Mouse (Mus musculus): ENCODE results near the gene Agpat2. TPM values are rescaled to one million over a fixed set of nuclear protein-coding genes. Genes with fewer than 3 reads are reported as not detected.

Agpat2 gene
- polyA plus RNA-seq, 1 experiment from 2014 or later = 4.0 TPM

- Histone ChIP-seq H3K27me3 (ENCODE audit: control insufficient read depth, insufficient read depth, low read depth, low read length) (no peaks in the 10 kb centered on the region), H3K4me3 (ENCODE audit: low read depth, low read length) (no peak overlapping the region), H3K27ac (ENCODE audit: low read length) (no peak overlapping the region), H3K9me3 (replicated peaks; ENCODE audit: control insufficient read depth, low read length, poor library complexity, severe bottlenecking) (no peaks in the 10 kb centered on the region), H3K36me3 (ENCODE audit: control insufficient read depth, insufficient read depth, low read length) (no peaks in the 10 kb centered on the region), H3K9ac (ENCODE audit: low read depth, low read length) (no peak overlapping the region), H3K4me2 (ENCODE audit: low read length) (no peak overlapping the region), H3K4me1 (ENCODE audit: control insufficient read depth, insufficient read depth, low read length) (no peaks in the 10 kb centered on the region)
- ATAC-seq = no peak
- 96% methylated on average over 7 of the region's 7 CpGs for WGBS
These were observed 9.7 kb downstream of the Agpat2 start for GRCm38 (mm10) chr2:26594461-26594933.

GRCm38 (mm10) chr2:26594022-26594346 is 10.2 kb downstream of the Agpat2 start:
- Histone ChIP-seq H3K9ac (ENCODE audit: low read depth, low read length) (no peak overlapping the region), H3K9me3 (replicated peaks; ENCODE audit: control insufficient read depth, low read length, poor library complexity, severe bottlenecking) (no peaks in the 10 kb centered on the region), H3K4me1 (ENCODE audit: control insufficient read depth, insufficient read depth, low read length) (no peaks in the 10 kb centered on the region), H3K27me3 (ENCODE audit: control insufficient read depth, insufficient read depth, low read depth, low read length) (no peaks in the 10 kb centered on the region), H3K4me2 (ENCODE audit: low read length) (no peak overlapping the region), H3K27ac (ENCODE audit: low read length) (no peak overlapping the region), H3K4me3 (ENCODE audit: low read depth, low read length) (no peak overlapping the region), H3K36me3 (ENCODE audit: control insufficient read depth, insufficient read depth, low read length) (no peaks in the 10 kb centered on the region)
- no peak for ATAC-seq
- WGBS = 70% methylated on average over 9 of the region's 9 CpGs

GRCm38 (mm10) chr2:26593211-26594021 is 10.8 kb downstream of the Agpat2 start:
- no peak for ATAC-seq
- H3K4me3 ChIP-seq (ENCODE audit: low read depth, low read length) = no peak overlapping the region
- no peaks in the 10 kb centered on the region for H3K9me3 ChIP-seq (replicated peaks; ENCODE audit: control insufficient read depth, low read length, poor library complexity, severe bottlenecking)
- no peak overlapping the region for H3K27ac ChIP-seq (ENCODE audit: low read length)
- no peaks in the 10 kb centered on the region for H3K36me3 ChIP-seq (ENCODE audit: control insufficient read depth, insufficient read depth, low read length)
- no peaks in the 10 kb centered on the region for H3K4me1 ChIP-seq (ENCODE audit: control insufficient read depth, insufficient read depth, low read length)
- H3K9ac ChIP-seq (ENCODE audit: low read depth, low read length) = no peak overlapping the region
- no peaks in the 10 kb centered on the region for H3K27me3 ChIP-seq (ENCODE audit: control insufficient read depth, insufficient read depth, low read depth, low read length)
- 81% methylated on average over 9 of the region's 9 CpGs for WGBS
- H3K4me2 ChIP-seq (ENCODE audit: low read length) = no peak overlapping the region

DNA sequence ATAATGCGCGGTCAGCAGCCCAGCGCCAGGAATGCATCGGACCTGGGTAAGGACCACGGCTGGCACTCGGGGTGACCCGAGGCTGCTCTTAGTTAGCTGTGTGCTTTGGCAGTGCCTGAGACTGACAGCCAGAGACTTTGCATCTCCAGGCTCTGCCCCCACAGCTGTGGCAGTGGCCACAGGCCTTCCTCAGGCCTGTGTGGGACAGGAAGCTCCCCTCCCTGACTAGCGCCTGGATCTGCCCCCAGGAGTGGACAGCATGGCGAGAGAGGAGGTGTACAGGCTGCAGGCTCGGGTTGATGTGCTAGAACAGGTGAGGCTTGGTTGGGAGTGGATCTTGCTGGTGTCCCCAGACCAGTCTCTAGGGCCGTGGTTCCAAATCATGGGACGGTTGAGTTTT is 12.8 kb downstream of the Agpat2 start:
- H3K4me1 ChIP-seq (ENCODE audit: control insufficient read depth, insufficient read depth, low read length) = peaks cover 4% of the 10 kb centered on the region
- no peak overlapping the region for H3K4me3 ChIP-seq (ENCODE audit: low read depth, low read length)
- no peaks in the 10 kb centered on the region for H3K36me3 ChIP-seq (ENCODE audit: control insufficient read depth, insufficient read depth, low read length)
- no peak for ATAC-seq
- H3K9ac ChIP-seq (ENCODE audit: low read depth, low read length) = no peak overlapping the region
- WGBS = 91% methylated on average over 12 of the region's 12 CpGs
- no peak overlapping the region for H3K27ac ChIP-seq (ENCODE audit: low read length)
- H3K4me2 ChIP-seq (ENCODE audit: low read length) = no peak overlapping the region
- H3K27me3 ChIP-seq (ENCODE audit: control insufficient read depth, insufficient read depth, low read depth, low read length) = no peaks in the 10 kb centered on the region
- H3K9me3 ChIP-seq (replicated peaks; ENCODE audit: control insufficient read depth, low read length, poor library complexity, severe bottlenecking) = no peaks in the 10 kb centered on the region

GRCm38 (mm10) chr2:26590962-26591361 is 13.3 kb downstream of the Agpat2 start:
- Histone ChIP-seq H3K4me3 (ENCODE audit: low read depth, low read length) (no peak overlapping the region), H3K27me3 (ENCODE audit: control insufficient read depth, insufficient read depth, low read depth, low read length) (no peaks in the 10 kb centered on the region), H3K36me3 (ENCODE audit: control insufficient read depth, insufficient read depth, low read length) (no peaks in the 10 kb centered on the region), H3K4me2 (ENCODE audit: low read length) (no peak overlapping the region), H3K9ac (ENCODE audit: low read depth, low read length) (no peak overlapping the region), H3K9me3 (replicated peaks; ENCODE audit: control insufficient read depth, low read length, poor library complexity, severe bottlenecking) (no peaks in the 10 kb centered on the region), H3K27ac (ENCODE audit: low read length) (no peak overlapping the region), H3K4me1 (ENCODE audit: control insufficient read depth, insufficient read depth, low read length) (peaks cover 8% of the 10 kb centered on the region)
- ATAC-seq = no peak
- 88% methylated on average over 7 of the region's 7 CpGs for WGBS

DNA sequence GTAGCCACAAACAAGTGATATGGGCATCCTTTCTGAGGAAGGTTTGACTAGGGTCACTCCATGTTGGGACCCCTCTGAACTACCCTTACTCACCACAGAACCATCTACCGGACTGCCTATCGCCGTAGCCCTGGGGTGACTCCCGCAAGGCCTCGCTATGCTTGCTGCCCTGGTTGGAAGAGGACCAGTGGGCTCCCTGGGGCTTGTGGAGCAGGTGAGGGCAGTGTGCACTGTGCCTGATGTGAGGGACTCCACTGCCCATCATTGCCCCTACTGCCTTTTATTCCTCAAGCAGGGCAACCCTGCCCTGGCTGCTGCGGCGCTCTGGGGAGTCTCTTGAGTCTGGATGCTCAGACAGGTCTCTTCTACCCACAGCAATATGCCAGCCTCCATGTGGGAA is 13.9 kb downstream of the Agpat2 start:
- no peak overlapping the region for H3K4me2 ChIP-seq (ENCODE audit: low read length)

GRCm38 (mm10) chr2:26589284-26589683 is 14.9 kb downstream of the Agpat2 start:
- H3K27ac ChIP-seq (ENCODE audit: low read length) = no peak overlapping the region
- H3K36me3 ChIP-seq (ENCODE audit: control insufficient read depth, insufficient read depth, low read length) = no peaks in the 10 kb centered on the region
- H3K27me3 ChIP-seq (ENCODE audit: control insufficient read depth, insufficient read depth, low read depth, low read length) = no peaks in the 10 kb centered on the region
- H3K9ac ChIP-seq (ENCODE audit: low read depth, low read length) = no peak overlapping the region
- peaks cover 8% of the 10 kb centered on the region for H3K4me1 ChIP-seq (ENCODE audit: control insufficient read depth, insufficient read depth, low read length)
- H3K4me3 ChIP-seq (ENCODE audit: low read depth, low read length) = no peak overlapping the region
- ATAC-seq = no peak
- H3K9me3 ChIP-seq (replicated peaks; ENCODE audit: control insufficient read depth, low read length, poor library complexity, severe bottlenecking) = no peaks in the 10 kb centered on the region
- WGBS = 94% methylated on average over 10 of the region's 10 CpGs
- H3K4me2 ChIP-seq (ENCODE audit: low read length) = no peak overlapping the region

More for the DNA sequence above, 13.9 kb downstream of the Agpat2 start:
- Histone ChIP-seq H3K9me3 (replicated peaks; ENCODE audit: control insufficient read depth, low read length, poor library complexity, severe bottlenecking) (no peaks in the 10 kb centered on the region), H3K36me3 (ENCODE audit: control insufficient read depth, insufficient read depth, low read length) (no peaks in the 10 kb centered on the region), H3K4me3 (ENCODE audit: low read depth, low read length) (no peak overlapping the region), H3K27ac (ENCODE audit: low read length) (no peak overlapping the region), H3K27me3 (ENCODE audit: control insufficient read depth, insufficient read depth, low read depth, low read length) (no peaks in the 10 kb centered on the region), H3K4me1 (ENCODE audit: control insufficient read depth, insufficient read depth, low read length) (peaks cover 8% of the 10 kb centered on the region), H3K9ac (ENCODE audit: low read depth, low read length) (no peak overlapping the region)
- 88% methylated on average over 7 of the region's 7 CpGs for WGBS
- ATAC-seq = no peak

DNA sequence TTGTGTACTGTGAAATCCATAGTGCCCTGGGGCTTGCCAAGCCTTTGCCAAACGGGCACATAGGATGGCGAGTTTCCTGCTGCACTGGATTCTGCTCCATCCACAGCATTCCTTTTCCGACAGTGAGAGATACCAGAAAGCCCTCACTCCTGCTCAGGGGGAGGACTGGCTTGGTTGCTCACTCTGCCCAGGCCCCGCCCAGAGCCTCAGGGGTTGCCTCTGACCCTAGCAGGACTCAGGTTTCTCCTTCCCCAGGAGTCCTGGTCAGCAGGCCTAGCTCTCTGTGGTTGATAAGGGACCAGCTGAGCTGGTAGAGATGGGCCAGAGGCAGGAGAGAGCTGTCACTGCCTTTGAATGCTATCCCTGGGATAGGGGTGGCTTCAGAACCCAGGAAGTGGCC is 15.6 kb downstream of the Agpat2 start:
- Histone ChIP-seq H3K36me3 (ENCODE audit: control insufficient read depth, insufficient read depth, low read length) (no peaks in the 10 kb centered on the region), H3K27me3 (ENCODE audit: control insufficient read depth, insufficient read depth, low read depth, low read length) (no peaks in the 10 kb centered on the region), H3K4me1 (ENCODE audit: control insufficient read depth, insufficient read depth, low read length) (peaks cover 8% of the 10 kb centered on the region), H3K27ac (ENCODE audit: low read length) (no peak overlapping the region), H3K4me3 (ENCODE audit: low read depth, low read length) (no peak overlapping the region), H3K9me3 (replicated peaks; ENCODE audit: control insufficient read depth, low read length, poor library complexity, severe bottlenecking) (no peaks in the 10 kb centered on the region), H3K9ac (ENCODE audit: low read depth, low read length) (0 out of 2 replicates have a peak overlapping the region, but pooled peaks have one; percentile 20), H3K4me2 (ENCODE audit: low read length) (no peak overlapping the region)
- WGBS = 54% methylated on average over 4 of the region's 4 CpGs
- ATAC-seq = no peak

DNA sequence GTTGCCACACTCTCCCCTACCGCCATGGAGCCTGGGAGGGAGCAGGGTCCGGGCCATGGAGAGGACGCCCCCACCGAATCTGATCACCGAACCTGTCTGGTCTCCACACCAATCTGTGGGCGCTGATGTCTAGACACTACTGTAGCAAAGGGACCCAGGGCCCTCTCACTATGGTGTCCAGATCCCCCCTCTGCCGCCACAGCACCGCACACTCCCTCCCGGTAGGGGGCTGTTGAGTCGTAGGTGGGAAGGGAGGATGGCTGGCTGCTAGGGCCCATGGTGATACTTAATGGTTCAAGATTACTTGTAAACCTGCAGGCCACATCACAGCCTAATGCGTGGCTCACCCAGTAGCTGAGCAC is 17.2 kb downstream of the Agpat2 start:
- H3K4me1 ChIP-seq (ENCODE audit: control insufficient read depth, insufficient read depth, low read length) = peaks cover 8% of the 10 kb centered on the region
- H3K4me2 ChIP-seq (ENCODE audit: low read length) = peak overlapping the region; percentile 83
- H3K27me3 ChIP-seq (ENCODE audit: control insufficient read depth, insufficient read depth, low read depth, low read length) = no peaks in the 10 kb centered on the region
- peak overlapping the region; percentile 64 for H3K4me3 ChIP-seq (ENCODE audit: low read depth, low read length)
- peak; percentile 36; the same call in 1 of the 2 replicates for ATAC-seq
- peak overlapping the region; percentile 81 for H3K9ac ChIP-seq (ENCODE audit: low read depth, low read length)
- peak overlapping the region; percentile 52 for H3K27ac ChIP-seq (ENCODE audit: low read length)
- H3K9me3 ChIP-seq (replicated peaks; ENCODE audit: control insufficient read depth, low read length, poor library complexity, severe bottlenecking) = no peaks in the 10 kb centered on the region
- 7% methylated on average over 11 of the region's 11 CpGs for WGBS
- H3K36me3 ChIP-seq (ENCODE audit: control insufficient read depth, insufficient read depth, low read length) = no peaks in the 10 kb centered on the region
